Comparison of ENCODE assay signal across 15 mouse cellular contexts in the genomic region with DNA sequence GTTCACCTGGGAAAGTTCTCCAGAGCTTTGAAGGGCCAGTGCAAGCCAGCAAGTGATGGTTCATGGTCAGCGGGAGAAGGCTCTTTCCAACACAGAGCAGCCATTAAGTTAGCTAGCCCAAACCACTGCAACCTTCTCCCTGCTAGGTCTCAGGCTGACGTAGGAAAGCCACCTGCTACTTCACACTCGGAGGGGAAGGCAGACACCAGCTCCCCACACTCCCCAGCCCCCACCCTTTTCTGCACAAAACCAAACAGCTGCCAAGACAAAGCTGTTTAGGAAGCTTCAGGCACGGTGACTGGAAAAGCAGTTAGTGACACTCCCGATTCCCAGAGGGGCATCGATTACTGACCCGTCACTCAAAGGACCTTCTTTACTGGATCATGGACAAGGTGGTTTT. TPM values are rescaled to one million over a fixed set of nuclear protein-coding genes. Genes with fewer than 3 reads are reported as not detected.
A peak's percentile ranks its signal among the peaks of the same experiment; 100 is the strongest.
DNase-seq lines count a peak whose midpoint lies in the region; ATAC-seq and TF ChIP-seq lines count a peak whose summit lies in the region.
"Had no signal": no experiment of that assay in that cellular context is flagged by ENCODE, and none has a peak within 500 bp of the region (broad histone marks: within the 10 kb centered on the region; RNA-seq: fewer than 3 reads in every experiment).

No protein-coding gene starts in this region.

- H3K36me3 ChIP-seq in forebrain, embryonic 16.5 days (ENCODE audit: control insufficient read depth, insufficient read depth), result no peaks in the 10 kb centered on the region

- intact Hi-C loops in left cerebral cortex, adult 2 months (cut with DNase I), result no loop called here
- intact Hi-C loops in left cerebral cortex, postnatal 36 days (cut with DNase I), result no loop called here

- H3K27ac ChIP-seq in left cerebral cortex, adult 2 months, result peak overlapping the region; percentile 75
- H3K27ac ChIP-seq in forebrain, embryonic 16.5 days (ENCODE audit: low read length), result no peak overlapping the region
- H3K27ac ChIP-seq: heart, embryonic 10.5 days; limb, embryonic 12.5 days; macrophage had no signal

- H3K27me3 ChIP-seq in forebrain, embryonic 16.5 days (replicated peaks; ENCODE audit: control insufficient read depth, insufficient read depth, low read length), result no peaks in the 10 kb centered on the region
- H3K27me3 ChIP-seq: CH12.LX; limb, embryonic 12.5 days; Patski had no signal

- no peak for DNase-seq in left cerebral cortex, adult 2 months (ENCODE audit: extremely low spot score in 1 of 2, low spot score in 2 of 2)
- no peak for DNase-seq in left cerebral cortex, postnatal 36 days (ENCODE audit: low spot score in 2 of 2)
- peak; percentile 27 for DNase-seq in embryo, embryonic 10.5 days (ENCODE audit: low spot score)
- DNase-seq in thymus, postnatal 0 days (ENCODE audit: low spot score), result peak; percentile 79
- DNase-seq in adrenal gland, adult 8-10 months, result no peak
- no peak for DNase-seq in cerebellum, postnatal 25 days
- DNase-seq: cerebellum, postnatal 10 days; kidney, adult 2 months; liver, postnatal 0 days had no signal

- no peak overlapping the region for H3K4me3 ChIP-seq in left cerebral cortex, adult 2 months
- H3K4me3 ChIP-seq in forebrain, embryonic 16.5 days (replicated peaks; ENCODE audit: low read length), result no peak overlapping the region
- H3K4me3 ChIP-seq: heart, embryonic 10.5 days; limb, embryonic 12.5 days had no signal

- H3K4me1 ChIP-seq in forebrain, embryonic 16.5 days (replicated peaks; ENCODE audit: control insufficient read depth, insufficient read depth, low read length), result no peaks in the 10 kb centered on the region
- H3K4me1 ChIP-seq: limb, embryonic 12.5 days had no signal

- ATAC-seq in forebrain, embryonic 16.5 days, result peak; percentile 26; the same call in 1 of the 2 replicates
- ATAC-seq: liver, postnatal 0 days; Patski had no signal

- H3K4me2 ChIP-seq in forebrain, embryonic 16.5 days (ENCODE audit: low read length), result no peak overlapping the region
- H3K4me2 ChIP-seq: limb, embryonic 12.5 days had no signal

- H3K9ac ChIP-seq in forebrain, embryonic 16.5 days (replicated peaks; ENCODE audit: low read depth, low read length), result no peak overlapping the region
- H3K9ac ChIP-seq: limb, embryonic 12.5 days; liver, postnatal 0 days had no signal

- H3K9me3 ChIP-seq in forebrain, embryonic 16.5 days (ENCODE audit: control insufficient read depth, low read length), result no peaks in the 10 kb centered on the region
- H3K9me3 ChIP-seq: heart, embryonic 10.5 days; limb, embryonic 12.5 days had no signal

- 51% methylated on average over 7 of the region's 7 CpGs for WGBS in forebrain, embryonic 16.5 days

- TF ChIP-seq CTCF in left cerebral cortex, adult 2 months (IDR thresholded peaks at IDR 0.05), result no peak

RNA-seq across cellular contexts. Expression of a gene that starts 12.6 kb away (rescaled TPM):
- total RNA-seq in left cerebral cortex, adult 2 months (2021), result 10 to 100 TPM; 19.9 to 20.8 TPM
- total RNA-seq in left cerebral cortex, postnatal 36 days (2021), result 10 to 100 TPM; 22.7 to 28.0 TPM
- 21.8 and 25.1 TPM in 2 replicates for polyA plus RNA-seq in forebrain, embryonic 16.5 days (2015; fragmentation: Nextera tagmentation; extraction: Ambion mirVana)
- polyA plus RNA-seq in thymus, postnatal 0 days (2015; fragmentation: Nextera tagmentation; extraction: Ambion mirVana), result 17.5 and 17.8 TPM in 2 replicates
- total RNA-seq in adrenal gland, adult 8-10 months (2022), result 10 to 100 TPM; 17.1 to 23.2 (median 17.5) TPM

RNA-seq across cellular contexts. Expression of a gene that starts 17.4 kb away (rescaled TPM):
- 10 to 100 TPM; 17.9 to 21.0 TPM for total RNA-seq in left cerebral cortex, adult 2 months (2021)
- total RNA-seq in left cerebral cortex, postnatal 36 days (2021), result 10 to 100 TPM; 18.8 to 20.5 TPM
- polyA plus RNA-seq in forebrain, embryonic 16.5 days (2015; fragmentation: Nextera tagmentation; extraction: Ambion mirVana), result 26.4 and 28.0 TPM in 2 replicates
- polyA plus RNA-seq in thymus, postnatal 0 days (2015; fragmentation: Nextera tagmentation; extraction: Ambion mirVana), result 39.5 and 40.2 TPM in 2 replicates
- 10 to 100 TPM; 26.3 to 29.7 (median 29.2) TPM for total RNA-seq in adrenal gland, adult 8-10 months (2022)

RNA-seq across cellular contexts. Expression of a gene that starts 35.6 kb away (rescaled TPM):
- total RNA-seq in left cerebral cortex, adult 2 months (2021), result 10 to 100 TPM; 84.6 to 84.8 TPM
- total RNA-seq in left cerebral cortex, postnatal 36 days (2021), result 10 to 100 TPM; 65.9 to 97.7 TPM
- 9.7 and 11.8 TPM in 2 replicates for polyA plus RNA-seq in forebrain, embryonic 16.5 days (2015; fragmentation: Nextera tagmentation; extraction: Ambion mirVana)
- polyA plus RNA-seq in thymus, postnatal 0 days (2015; fragmentation: Nextera tagmentation; extraction: Ambion mirVana), result 4.6 and 4.8 TPM in 2 replicates
- 10 to 100 TPM; 16.1 to 26.7 (median 21.0) TPM for total RNA-seq in adrenal gland, adult 8-10 months (2022)

RNA-seq across cellular contexts. Expression of a gene that starts 44.9 kb away (rescaled TPM):
- 10 to 100 TPM; 95.4 to 98.9 TPM for total RNA-seq in left cerebral cortex, adult 2 months (2021)
- total RNA-seq in left cerebral cortex, postnatal 36 days (2021), result 10 to 100 TPM; 97.9 to 98.5 TPM
- 397 and 404 TPM in 2 replicates for polyA plus RNA-seq in forebrain, embryonic 16.5 days (2015; fragmentation: Nextera tagmentation; extraction: Ambion mirVana)
- polyA plus RNA-seq in thymus, postnatal 0 days (2015; fragmentation: Nextera tagmentation; extraction: Ambion mirVana), result 489 and 490 TPM in 2 replicates
- total RNA-seq in adrenal gland, adult 8-10 months (2022), result 100 to 1,000 TPM; 179 to 244 (median 222) TPM

RNA-seq across cellular contexts. Expression of a gene that starts 55.8 kb away (rescaled TPM):
- total RNA-seq in left cerebral cortex, adult 2 months (2021), result 10 to 100 TPM; 60.9 to 74.6 TPM
- total RNA-seq in left cerebral cortex, postnatal 36 days (2021), result 10 to 100 TPM; 55.1 to 67.8 TPM
- 21.5 and 21.9 TPM in 2 replicates for polyA plus RNA-seq in forebrain, embryonic 16.5 days (2015; fragmentation: Nextera tagmentation; extraction: Ambion mirVana)
- polyA plus RNA-seq in thymus, postnatal 0 days (2015; fragmentation: Nextera tagmentation; extraction: Ambion mirVana), result 47.9 and 50.8 TPM in 2 replicates
- 100 to 1,000 TPM; 107 to 196 (median 137) TPM for total RNA-seq in adrenal gland, adult 8-10 months (2022)

Comparison
In these comparisons a context has a peak if more than half of its experiments do, and no peak if none do; other contexts are left out.
1. DNase-seq: peak in embryo, embryonic 10.5 days (single experiment) and thymus, postnatal 0 days (single experiment); none in left cerebral cortex, adult 2 months (0 of 2), left cerebral cortex, postnatal 36 days (0 of 2), adrenal gland, adult 8-10 months (single experiment) and cerebellum, postnatal 25 days (0 of 2).